Mouse (Mus musculus) urinary bladder, postnatal 4 days (tissue): ENCODE measurements around the gene Adal.
"Not testable (repeated sequence)": the region's sequence is repeated elsewhere in the genome, so short reads cannot be mapped to it uniquely, and the experiment has no call there.

Experiments used
- DNase-seq, 2 experiments: peaks; one replicate each; pipeline ENCODE4 v3.0.0; 2021 to 2022; ENCODE audit warnings: low spot score in 2 of 2

Adal gene

GRCm38 (mm10) chr2:121140018-121140882, at the start of gene Adal, which contains the start of gene Lcmt2:
Gene Adal, plus strand, starts transcription at chr2:121140428.
Gene Lcmt2, minus strand, starts transcription at chr2:121140653.
- DNase-seq = peak; percentile 88 to 89

DNA sequence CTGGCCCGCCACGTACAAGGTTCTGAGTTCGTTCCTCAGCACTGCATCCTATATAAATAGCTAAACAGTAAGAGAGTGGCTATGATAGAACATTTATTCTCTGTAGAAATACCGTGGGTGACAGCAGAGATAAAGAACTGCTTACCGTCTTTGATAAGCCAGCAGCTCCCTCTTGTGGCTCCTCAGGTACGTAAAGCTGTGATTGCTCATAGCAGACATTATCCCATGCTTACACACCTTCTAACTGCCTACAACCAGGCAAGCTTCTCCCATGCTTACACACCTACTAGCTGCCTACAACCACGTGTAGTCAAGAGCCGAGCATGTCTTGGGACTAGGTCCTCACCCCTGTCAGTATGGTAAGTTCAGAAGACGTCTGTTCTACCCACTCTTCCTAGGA, 38.2 kb upstream of the Adal start:
- no peak for DNase-seq

GRCm38 (mm10) chr2:121105940-121106339, 34.3 kb upstream of the Adal start:
- no peak for DNase-seq

GRCm38 (mm10) chr2:121109695-121110094, 30.5 kb upstream of the Adal start, which contains the start of gene Tgm7:
Gene Tgm7, minus strand, starts transcription at chr2:121109795.
- no peak for DNase-seq

- no peak for DNase-seq
Observed at GRCm38 (mm10) chr2:121115418-121115817, 24.8 kb upstream of the Adal start.

- no peak for DNase-seq
Observed at GRCm38 (mm10) chr2:121119260-121119659, 21.0 kb upstream of the Adal start.

DNA sequence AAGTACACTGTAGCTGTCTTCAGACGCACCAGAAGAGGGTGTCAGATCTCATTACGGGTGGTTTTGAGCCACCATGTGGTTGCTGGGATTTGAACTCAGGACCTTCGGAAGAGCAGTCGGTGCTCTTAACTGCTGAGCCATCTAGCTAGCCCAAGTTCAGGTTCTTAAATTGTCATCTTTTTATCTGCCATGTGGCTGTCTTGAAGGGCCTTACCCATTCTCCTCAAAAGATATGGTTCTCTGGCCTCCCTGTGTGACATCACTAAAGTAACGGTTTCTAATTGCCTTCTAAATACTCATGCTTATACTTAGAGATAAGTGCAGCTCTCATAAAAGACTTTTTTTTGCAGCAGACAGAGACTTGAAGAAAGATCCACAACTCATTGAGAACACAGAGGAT, 13.9 kb upstream of the Adal start:
- not testable (repeated sequence) for DNase-seq

GRCm38 (mm10) chr2:121127536-121127935, 12.7 kb upstream of the Adal start:
- DNase-seq = no peak

DNA sequence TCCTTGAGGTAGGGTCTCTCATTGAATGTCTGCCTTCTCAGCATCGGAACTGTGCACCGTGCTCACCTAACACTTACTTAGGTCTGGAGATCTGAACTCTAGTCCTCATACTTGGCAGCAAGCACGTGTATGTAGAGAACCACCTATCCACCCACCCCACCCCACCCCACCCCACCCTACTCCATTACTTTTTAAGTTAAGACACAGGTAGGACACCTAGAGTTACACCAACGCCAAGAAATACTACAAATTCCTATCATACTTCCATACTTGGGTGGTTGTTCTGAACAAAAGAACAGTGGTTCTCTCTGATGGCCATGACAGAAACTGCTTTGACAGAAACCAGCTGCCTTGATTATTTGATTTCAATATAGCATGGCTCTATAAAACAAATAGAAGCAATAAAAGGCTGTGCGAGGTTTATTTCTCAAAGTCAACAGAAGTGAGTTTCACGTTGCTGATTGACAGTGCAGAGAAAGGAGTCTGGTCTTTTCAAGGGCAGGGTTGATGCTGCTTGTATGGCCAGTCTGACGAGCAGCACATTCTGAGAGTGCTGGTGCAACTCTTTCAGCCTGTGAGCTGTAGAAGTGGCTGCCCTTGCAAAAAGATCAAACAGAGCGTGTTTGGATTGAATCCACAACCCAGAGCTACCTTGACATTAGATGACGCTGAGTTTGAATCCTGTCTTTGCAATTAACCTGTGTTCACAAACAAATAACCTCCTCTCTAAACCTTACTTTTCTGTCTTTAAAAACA, 11.2 kb upstream of the Adal start:
- DNase-seq = no peak

- no peak for DNase-seq
Observed at GRCm38 (mm10) chr2:121132822-121133221, 7.4 kb upstream of the Adal start.

GRCm38 (mm10) chr2:121137371-121137770, 2.9 kb upstream of the Adal start:
- DNase-seq = no peak

DNA sequence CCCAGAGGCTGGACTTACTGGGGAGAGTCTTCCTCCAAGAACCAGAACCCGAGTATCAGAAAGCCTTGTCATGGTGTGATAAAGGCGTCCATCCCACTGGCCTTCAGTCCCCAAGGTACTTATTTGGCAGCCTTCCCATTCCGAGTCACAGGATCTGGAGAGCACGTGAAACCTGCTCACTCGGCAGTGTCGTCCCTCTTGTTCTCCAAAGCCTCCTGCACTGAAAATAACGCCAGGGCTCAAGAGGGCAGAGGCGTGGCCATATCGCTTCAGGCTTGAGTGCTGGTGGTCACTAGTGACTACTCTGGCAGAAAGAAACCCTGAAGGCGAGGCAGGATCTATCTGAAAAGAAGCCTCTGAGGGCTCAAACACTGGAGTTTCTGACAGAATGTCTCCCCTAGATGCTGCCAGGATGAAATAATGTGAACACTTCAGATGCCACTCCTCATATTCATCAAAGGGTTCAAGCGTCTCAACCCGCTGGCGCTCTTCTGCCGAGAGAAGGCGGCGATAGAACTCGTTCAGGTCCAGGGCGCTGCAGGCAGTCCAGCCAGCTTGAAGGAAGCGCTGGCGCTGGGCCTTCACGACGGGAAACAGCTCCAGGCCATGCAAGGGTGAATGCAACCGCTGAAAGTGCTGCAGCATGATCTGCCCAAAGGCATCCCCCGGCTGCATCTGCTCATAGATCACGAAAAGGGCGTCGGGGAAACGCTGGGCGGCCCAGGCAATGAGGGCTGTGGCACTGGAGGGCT, 786 bp upstream of the Adal start:
- DNase-seq = no peak

DNA sequence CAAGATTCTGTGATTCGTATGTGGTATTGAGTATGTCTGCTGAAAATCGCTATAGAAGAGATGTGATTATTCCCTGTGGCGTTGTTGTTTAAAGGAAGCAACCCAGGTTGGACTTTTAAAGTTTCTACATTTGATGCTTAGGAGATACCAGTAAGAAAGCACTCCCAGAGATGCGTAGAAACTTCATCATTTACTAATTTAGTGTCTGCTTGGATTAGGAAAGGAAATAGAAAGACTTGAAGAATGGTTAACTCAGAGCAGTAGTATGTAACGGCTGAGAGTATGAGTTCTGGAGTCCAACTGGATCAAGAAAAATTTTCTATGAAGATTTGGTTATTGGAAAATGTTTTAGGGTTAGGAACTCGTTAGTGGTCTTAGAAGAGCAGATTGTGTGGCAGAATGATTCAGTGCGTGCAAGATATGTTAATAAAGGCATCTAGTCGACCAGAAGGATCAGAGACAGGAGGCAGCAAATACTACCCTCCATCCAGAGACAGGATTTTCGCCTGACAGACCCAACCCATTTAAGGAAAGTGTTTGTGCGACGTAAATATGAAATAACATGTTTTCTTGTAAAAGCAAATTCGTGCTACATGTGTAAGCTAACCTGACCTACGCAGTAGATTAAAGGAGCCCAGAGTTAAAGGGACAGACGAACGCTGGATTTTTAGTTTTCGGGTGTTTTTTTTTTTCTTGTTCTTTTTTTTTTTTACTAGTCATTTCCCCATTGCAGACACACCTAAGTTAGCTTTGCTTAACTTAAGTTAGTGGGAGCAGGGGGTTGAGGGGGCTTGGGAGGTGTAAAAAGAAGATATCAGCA, 1.2 kb downstream of the Adal start:
- DNase-seq = no peak

DNA sequence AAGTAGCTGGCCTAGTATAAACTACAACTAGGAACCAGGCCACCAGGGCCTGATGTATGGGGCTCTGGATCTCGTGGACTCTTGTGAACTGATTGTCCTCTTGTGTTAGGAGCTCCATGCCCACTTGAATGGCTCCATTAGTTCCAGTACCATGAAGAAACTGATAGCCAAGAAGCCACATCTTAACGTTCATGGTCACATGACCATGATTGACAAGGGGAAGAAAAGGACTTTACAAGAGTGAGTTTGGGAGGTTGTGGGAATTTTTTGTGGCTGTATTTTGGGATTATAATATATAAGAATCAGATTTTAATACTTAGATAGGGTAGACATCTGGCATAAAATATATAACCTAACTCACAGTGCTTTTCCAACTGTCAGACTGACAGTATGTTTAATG, 2.2 kb downstream of the Adal start:
- no peak for DNase-seq

DNA sequence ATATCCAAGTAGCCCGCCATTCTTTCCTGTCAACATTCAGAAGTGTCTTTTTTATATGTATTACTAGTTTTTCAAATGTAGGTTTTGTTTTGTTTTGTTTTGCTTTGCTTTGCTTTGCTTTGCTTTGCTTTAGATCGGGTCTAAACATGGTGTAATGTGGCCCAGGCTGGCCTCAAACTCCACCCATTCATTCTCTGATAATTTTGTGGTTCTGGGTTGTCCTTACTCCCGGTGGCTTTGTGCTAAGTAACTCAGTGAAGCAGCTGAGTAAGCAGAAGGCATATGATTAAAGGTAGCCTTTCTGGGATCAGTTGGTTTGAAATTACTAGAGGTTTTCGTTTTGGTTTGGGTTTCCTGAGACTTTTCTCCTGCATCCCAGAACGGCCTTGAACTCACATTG, 9.5 kb downstream of the Adal start:
- no peak for DNase-seq

- DNase-seq = no peak
Observed at GRCm38 (mm10) chr2:121153100-121153499, 12.9 kb downstream of the Adal start.

GRCm38 (mm10) chr2:121169173-121169572, 28.9 kb downstream of the Adal start:
- DNase-seq = no peak

DNA sequence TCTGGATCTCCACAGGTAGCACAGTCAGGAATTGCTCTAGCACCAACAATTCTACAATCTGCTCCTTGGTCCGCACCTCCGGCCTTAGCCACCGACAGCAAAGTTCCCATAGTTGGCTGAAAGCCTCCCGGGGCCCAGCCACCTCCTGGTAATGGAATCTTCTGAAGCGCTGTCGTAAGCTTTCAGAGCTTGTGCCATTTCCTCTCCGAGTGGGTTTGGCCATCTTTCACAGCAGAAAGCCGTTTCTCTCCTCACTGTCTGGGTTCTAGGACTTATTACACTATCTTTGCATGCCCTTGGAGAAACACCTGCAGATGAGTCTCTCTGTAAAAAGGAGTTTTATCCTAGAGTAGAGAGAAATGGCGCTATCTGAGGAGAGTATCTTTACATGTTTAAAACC, 29.7 kb downstream of the Adal start:
- DNase-seq = no peak

- peak in 1 of 2 experiments; percentile 62 for DNase-seq
Observed at GRCm38 (mm10) chr2:121170481-121170971, 30.3 kb downstream of the Adal start, which contains the start of gene Tubgcp4. Gene Tubgcp4, plus strand, starts transcription at chr2:121170654.

DNA sequence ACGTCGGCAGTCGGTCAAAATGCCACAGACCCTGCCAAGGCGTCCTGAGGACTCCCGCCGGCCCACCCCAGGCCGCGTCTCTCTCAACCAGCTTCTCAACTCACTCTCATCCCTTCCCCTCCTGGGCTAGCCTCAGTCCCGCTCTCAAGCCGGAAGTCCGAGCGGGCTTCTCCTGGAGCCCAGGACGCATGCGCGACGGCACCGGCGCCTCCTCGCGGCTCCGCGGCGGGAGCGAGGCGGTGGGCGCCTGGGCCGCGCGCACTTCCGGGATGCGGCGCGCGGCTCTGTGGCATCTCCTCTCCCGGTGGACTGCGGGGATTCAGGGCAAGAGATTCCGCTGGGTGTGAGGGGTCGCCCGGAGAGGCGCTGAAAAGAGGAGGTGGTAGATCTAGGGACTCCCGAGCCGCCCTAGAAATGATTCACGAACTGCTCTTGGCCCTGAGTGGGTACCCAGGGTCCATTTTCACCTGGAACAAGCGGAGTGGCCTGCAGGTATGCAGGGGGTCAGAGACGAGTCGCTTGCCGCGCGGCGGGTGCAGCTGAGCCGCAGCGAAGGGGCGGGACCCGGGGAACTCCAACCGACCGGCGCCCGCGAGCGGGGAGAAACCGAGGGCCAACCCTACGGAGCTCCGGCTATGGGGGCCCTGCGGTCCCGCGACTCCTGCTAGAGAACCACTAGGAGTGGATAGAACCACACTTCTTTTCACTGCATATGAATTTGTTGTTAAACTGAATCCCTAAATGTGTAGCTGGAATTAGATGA, 30.9 kb downstream of the Adal start, which contains the start of gene Zscan29:
TSS of gene Zscan29 (minus strand) at position 146 of the 763 bp plus-strand sequence.
- peak; percentile 87 to 89 for DNase-seq
